Mouse (Mus musculus) CD4-positive helper T cell, adult 2 months (primary cell): Measurements from ENCODE around the gene Mlip.
"Not testable (repeated sequence)": the region's sequence is repeated elsewhere in the genome, so short reads cannot be mapped to it uniquely, and the experiment has no call there.

Experiments used
- DNase-seq: peaks from one replicate; pipeline ENCODE4 v3.0.0-alpha.2; 2012; ENCODE audit warnings: low read depth, missing footprints, low spot score

Gene Mlip

GRCm38 (mm10) chr9:77352432-77353175, at the start of gene Mlip:
Gene Mlip, minus strand, starts transcription at chr9:77352969.
- no peak for DNase-seq

GRCm38 (mm10) chr9:77399801-77400200, 47.0 kb upstream of the Mlip start:
- DNase-seq, result no peak

DNA sequence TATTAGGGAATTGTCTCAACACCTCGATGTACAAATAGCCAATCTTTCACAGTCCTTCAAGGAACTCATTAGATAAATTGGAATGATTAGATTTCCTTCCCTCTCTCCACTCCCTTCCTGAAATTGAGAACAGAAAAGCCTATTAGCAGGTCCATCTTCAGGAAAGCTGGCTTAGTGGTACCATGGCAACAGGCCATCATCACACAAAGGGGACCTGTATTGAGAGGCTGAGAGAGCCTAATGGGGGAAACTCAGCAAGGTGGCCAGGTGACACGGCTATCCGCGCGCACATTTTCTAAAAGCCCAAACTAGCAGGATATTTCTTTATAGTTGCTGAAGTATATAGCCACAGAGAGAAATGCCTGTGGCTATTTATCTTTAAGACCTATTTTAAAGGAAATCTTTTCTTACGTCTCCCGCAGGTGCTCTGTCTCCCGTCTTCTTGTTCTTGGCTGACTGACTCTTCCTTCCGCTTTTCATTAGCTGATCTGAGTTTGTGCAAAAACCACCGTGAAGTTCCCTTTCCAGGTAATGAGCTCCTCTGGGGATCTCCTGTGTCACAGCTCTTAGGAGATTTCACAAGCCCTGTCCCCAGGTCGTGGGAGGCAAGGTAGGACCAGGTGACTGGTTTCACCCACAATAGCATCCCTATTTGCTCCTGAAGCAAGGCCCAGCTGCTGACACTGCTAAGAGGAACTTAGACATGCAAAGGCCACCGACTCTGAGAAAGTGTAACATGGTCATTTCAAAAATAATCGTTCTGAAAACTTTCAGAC, 46.3 kb upstream of the Mlip start:
- DNase-seq, result no peak

GRCm38 (mm10) chr9:77397027-77397426, 44.3 kb upstream of the Mlip start:
- DNase-seq, result no peak

GRCm38 (mm10) chr9:77391248-77391647, 38.5 kb upstream of the Mlip start:
- no peak for DNase-seq

DNA sequence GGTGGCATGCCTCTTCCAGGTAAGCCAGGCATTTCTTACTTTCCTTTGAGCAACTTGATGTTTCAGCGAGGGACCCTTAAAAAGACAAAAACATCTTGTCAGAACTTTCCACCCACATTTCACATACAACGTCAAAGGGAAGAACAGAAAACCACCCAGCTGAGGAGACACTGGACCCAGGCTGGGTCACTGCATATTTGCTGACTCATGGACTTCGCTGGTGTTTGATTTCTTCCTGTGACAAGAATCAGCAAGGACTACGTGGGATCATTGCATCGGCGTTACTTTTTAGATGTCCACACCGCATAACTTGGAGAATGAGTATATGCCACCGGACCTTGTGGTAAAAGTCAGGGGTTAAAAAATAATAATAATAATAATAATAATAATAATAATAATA, 36.2 kb upstream of the Mlip start:
- DNase-seq, result no peak

- no peak for DNase-seq
Observed at GRCm38 (mm10) chr9:77386751-77387150, 34.0 kb upstream of the Mlip start.

DNA sequence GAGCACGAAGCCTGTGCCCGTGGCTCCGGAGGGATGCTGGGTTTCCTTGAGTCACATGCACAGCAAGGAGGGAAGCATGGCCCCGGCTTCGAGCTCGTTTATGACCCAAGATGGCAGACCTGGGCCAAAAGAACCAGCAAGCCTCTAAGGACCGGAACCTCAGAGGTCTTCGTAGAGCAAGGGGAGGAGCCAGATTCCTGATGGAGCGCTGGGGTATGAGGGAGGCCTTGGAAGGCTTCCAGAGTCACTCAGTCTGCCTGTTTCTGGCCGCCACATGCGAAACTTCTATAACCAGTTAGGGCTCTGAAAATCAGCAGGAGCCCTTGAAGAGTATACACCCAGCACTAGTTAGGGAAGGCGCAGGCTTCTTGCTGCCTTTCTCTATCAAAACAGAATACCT, 32.8 kb upstream of the Mlip start:
- DNase-seq, result no peak

- DNase-seq, result no peak
Observed at GRCm38 (mm10) chr9:77384651-77385050, 31.9 kb upstream of the Mlip start.

DNA sequence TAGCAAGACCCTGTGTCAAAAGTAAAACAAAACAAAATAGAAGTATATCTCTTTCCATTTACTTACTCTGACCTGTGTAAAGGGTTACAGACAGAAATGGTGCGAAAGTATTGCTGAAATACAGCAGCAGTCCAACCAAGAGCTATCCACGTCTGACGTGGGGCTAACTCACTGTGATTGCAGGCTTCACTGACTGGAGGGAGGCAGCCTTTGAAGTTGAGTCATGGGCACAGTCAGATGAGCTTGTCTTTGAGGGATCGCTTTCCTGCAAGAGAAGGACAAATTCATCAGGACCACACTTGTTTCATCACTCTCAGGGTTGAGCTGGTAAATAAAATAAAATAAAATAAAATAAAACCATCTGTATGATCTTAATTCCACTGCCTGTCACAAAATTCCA, 31.2 kb upstream of the Mlip start:
- no peak for DNase-seq

DNA sequence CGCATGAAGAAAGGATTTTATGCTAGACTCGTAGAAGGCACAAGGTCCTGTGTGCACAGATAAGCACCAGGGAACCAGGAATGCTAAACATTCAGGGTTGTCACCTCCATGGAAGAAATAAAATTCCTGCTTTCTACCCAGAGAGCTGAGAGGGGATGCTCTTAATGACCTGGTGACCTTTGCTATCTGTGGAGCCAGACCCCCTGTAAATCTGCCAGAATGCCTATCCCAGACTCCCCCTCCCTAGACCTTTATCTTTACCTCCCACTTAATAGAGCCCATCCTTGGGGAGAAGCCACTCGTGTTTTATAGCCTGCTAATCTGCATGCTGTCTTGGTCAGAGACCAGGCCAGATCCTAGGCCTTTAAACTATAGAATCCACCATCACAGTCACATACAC, 29.7 kb upstream of the Mlip start:
- no peak for DNase-seq

DNA sequence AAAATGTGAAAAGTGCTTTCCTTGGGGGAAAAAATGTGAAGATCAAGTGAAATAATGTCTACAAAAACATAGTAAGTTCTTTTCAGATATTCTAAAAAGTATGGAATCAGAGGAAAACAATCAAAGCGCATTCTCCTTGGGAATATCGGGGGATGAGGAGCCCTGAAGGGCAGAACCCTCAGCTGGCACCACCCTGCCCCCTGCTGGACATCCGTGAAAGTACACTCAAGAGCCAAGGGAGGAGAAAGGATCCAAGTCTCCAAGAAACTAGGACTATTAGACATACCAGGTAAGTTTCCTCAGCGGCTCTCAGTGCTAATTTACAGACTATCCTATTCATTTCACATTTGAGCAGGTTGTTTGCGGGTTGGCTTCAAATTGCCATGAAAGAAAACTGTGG, 28.8 kb upstream of the Mlip start:
- DNase-seq, result no peak

DNA sequence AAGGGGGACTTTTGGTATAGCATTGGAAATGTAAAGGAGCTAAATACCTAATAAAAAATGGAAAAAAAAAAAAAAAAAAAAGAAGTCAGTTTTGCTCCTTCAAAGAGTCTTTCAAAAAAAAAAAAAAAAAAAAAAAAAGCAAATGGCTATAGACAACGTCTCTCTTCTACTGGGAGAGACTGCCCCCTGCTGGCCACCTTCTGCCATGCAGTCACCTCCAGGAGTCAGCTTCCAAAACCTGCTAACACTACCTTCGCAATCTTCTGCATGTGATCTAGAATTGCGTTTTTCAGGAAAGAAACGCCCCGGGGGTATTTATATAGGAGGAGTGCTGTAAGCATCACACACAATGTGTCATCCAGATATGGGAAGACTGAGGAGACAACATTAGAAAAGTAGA, 26.9 kb upstream of the Mlip start:
- peak; percentile 43 for DNase-seq

DNA sequence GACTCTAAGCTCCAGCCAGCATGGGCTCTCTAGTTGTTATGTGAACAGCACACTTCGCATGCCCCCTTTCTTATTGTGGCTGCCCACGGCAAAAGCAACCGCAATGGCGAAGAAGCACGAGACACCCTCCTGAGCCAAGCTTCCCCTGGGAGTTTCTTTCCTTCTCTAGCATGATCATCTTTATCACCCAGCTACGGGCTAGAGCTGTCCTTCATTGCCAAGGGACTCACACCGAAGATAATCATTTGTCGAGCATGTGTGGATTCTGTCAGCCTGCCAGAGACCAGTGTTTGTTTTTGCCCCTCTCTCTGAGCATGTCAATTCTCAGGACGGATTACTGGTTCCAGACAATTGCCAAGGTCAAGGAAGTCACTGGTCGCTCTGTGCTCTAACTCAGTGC, 24.9 kb upstream of the Mlip start:
- no peak for DNase-seq

- DNase-seq, result peak; percentile 17
Observed at GRCm38 (mm10) chr9:77377082-77377481, 24.3 kb upstream of the Mlip start.

DNA sequence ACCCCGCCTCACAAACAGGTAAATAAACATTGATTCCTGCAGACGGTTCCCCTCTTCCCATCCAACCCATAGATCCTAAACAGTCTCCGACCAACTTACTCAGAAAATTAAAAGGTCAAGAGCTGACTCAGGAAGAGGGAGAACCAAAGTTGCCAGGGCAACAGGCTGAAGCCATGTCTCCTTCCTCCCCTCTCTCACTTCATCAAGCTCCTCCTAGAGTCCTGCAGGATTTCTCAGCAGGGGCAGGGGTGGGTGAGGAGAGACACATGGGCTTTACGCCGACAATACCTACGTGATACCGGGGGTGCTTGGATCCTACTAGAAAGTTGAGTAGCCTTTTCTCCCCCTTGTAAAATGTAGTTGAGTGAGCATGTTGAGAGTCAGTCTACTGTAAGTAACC, 23.8 kb upstream of the Mlip start:
- DNase-seq, result no peak

- DNase-seq, result no peak
Observed at GRCm38 (mm10) chr9:77370706-77371105, 17.9 kb upstream of the Mlip start.

DNA sequence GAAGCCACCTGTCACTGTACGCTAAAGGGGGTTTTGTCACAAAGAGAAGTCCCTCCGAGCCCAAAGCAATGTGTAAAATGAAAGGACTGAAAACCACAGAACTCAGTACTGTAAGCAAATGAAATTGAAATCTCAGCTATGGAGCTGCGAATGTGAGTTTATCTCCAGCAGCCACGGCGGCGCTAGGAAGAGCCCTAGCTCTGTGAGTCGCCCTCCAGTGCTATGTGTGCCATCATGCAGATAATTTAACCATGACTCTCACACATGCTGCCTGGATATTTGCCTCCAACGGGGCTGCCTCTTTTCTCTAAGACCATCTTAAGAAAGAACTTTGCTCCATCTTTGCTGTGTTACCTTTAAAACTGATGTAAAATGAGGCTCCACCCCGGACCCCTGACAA, 16.5 kb upstream of the Mlip start:
- no peak for DNase-seq

DNA sequence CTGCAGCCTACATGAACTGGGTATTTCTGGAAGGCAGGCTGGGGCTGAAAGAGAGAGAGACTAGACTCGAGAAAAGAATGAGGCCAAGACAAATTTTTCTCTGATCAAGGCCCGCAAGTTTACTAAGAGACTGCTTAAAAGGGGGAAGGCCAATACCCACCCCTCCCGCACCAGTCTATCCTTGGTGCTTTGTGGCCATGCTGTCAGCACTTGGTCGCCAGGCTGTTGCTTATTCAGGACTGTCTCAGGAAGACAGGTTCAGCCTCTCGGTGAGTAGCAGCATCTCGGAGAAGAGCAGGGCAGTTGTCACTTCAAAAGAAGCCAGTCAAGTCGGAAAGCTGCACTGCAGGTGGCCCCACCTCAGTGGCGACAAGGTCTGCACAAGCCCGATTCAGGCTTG, 11.9 kb upstream of the Mlip start:
- not testable (repeated sequence) for DNase-seq

- no peak for DNase-seq
Observed at GRCm38 (mm10) chr9:77362906-77363305, 10.1 kb upstream of the Mlip start.

- no peak for DNase-seq
Observed at GRCm38 (mm10) chr9:77360654-77361053, 7.9 kb upstream of the Mlip start.

- DNase-seq, result no peak
Observed at GRCm38 (mm10) chr9:77359278-77359973, 6.7 kb upstream of the Mlip start.

DNA sequence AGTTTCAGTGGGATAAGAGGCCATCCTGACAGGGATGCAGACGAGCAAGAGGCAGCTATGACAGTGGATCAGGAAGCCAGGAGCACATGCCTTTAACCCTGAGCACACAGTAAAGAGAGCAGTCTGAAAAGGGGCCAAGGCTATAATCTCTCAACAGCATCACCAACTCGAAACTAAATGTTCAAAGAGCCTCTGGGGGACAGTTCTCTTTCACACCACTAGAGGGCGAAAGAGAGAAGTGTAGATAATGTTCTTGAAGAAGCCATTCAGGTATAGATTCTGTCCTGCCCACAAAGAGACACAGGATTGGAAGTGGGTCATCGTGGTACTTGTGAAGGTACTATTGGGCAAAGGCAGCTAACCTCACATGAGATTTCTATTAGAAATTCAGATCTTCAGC, 1.2 kb upstream of the Mlip start:
- DNase-seq, result no peak
